Mouse (Mus musculus) limb, embryonic 13.5 days (tissue): Measurements from ENCODE around the gene Klhl3. TPM values are rescaled to one million over a fixed set of nuclear protein-coding genes. Genes with fewer than 3 reads are reported as not detected.

Experiments
- ATAC-seq: fragments of 200-750 bp; cut with Nextera tagmentation; 2 replicates; pipeline ENCODE4 v1.8.0; 2017; ENCODE audit warnings: low read depth, moderate number of reproducible peaks, moderate TSS enrichment; ENCODE audit not compliant: low FRiP score
- H3K27ac ChIP-seq: fragments of 300-500 bp; sonication (generic); 2 replicates; pipeline ENCODE4 v1.5.1; 2015; ENCODE audit warnings: inconsistent platforms, mild to moderate bottlenecking, moderate library complexity
- H3K27me3 ChIP-seq: fragments of 300-500 bp; sonication (generic); 2 replicates; pipeline ENCODE4 v1.6.1; 2015; ENCODE audit warnings: mild to moderate bottlenecking, inconsistent platforms
- H3K36me3 ChIP-seq: fragments of 300-500 bp; sonication (generic); 2 replicates; pipeline ENCODE4 v1.6.1; 2015; ENCODE audit warnings: inconsistent platforms, mild to moderate bottlenecking, moderate library complexity
- H3K4me1 ChIP-seq: fragments of 300-500 bp; sonication (generic); 2 replicates; pipeline ENCODE4 v1.6.1; 2015; ENCODE audit warnings: inconsistent platforms
- H3K4me2 ChIP-seq: fragments of 300-500 bp; sonication (generic); replicated peaks from 2 replicates; pipeline ENCODE4 v1.6.1; 2015; ENCODE audit warnings: inconsistent platforms, mild to moderate bottlenecking, moderate library complexity
- H3K4me3 ChIP-seq: fragments of 300-500 bp; sonication (generic); 2 replicates; pipeline ENCODE4 v1.5.1; 2015; ENCODE audit warnings: moderate library complexity, mild to moderate bottlenecking, inconsistent platforms
- H3K9ac ChIP-seq: fragments of 300-500 bp; sonication (generic); 2 replicates; pipeline ENCODE4 v1.6.1; 2015; ENCODE audit warnings: mild to moderate bottlenecking, inconsistent platforms
- H3K9me3 ChIP-seq: fragments of 300-500 bp; sonication (generic); 2 replicates; pipeline ENCODE4 v1.6.1; 2016; ENCODE audit warnings: inconsistent platforms
- WGBS: fragments of 180-500 bp; shearing (Covaris S2); methylation state at CpG from one replicate; pipeline ENCODE4 v1.1.7; 2015; 5-methylcytosine and 5-hydroxymethylcytosine counted together
- polyA plus RNA-seq: library from polyadenylated mRNA; unstranded; fragments of >200 nt; fragmentation: Nextera tagmentation; extraction: Ambion mirVana; gene quantifications from 2 replicates; pipeline ENCODE4 v1.2.1, GENCODE M21; 2015

Gene Klhl3
- polyA plus RNA-seq, 1 experiment from 2014 or later, result 4.2 TPM

DNA sequence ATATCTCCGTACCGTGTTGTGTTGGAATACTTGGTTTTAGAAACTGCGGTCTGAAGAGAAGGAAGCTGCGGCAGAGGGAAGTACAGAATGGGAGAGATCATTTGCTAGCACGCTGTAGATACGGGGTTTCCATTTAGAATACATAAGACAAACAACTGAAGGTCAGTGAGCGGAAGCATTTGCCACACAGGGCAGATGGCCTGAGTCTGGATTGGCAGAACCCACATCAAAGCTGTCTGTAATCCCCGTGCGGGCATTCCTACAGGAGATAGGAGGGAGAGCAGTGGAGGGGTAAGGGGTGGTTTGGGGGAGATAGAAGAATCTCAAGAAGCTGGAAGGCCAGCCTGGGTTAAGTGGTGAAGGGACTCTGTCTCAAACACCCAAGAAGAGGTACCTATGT, 38.5 kb downstream of the Klhl3 start:
- WGBS, result 74% methylated on average over 9 of the region's 9 CpGs
- no peak for ATAC-seq
- Histone ChIP-seq H3K9me3 (no peaks in the 10 kb centered on the region), H3K4me1 (peaks cover 20% of the 10 kb centered on the region), H3K27ac (0 out of 2 replicates have a peak overlapping the region, but pooled peaks have one; percentile 29), H3K27me3 (no peaks in the 10 kb centered on the region), H3K36me3 (peaks cover 4% of the 10 kb centered on the region; the same call in 1 of the 2 replicates), H3K4me2 (no peak overlapping the region), H3K9ac (no peak overlapping the region), H3K4me3 (no peak overlapping the region)

- H3K9ac ChIP-seq, result no peak overlapping the region
- H3K27me3 ChIP-seq, result no peaks in the 10 kb centered on the region
- peaks cover 4% of the 10 kb centered on the region; the same call in 1 of the 2 replicates for H3K36me3 ChIP-seq
- H3K4me2 ChIP-seq, result no peak overlapping the region
- no peaks in the 10 kb centered on the region for H3K9me3 ChIP-seq
- ATAC-seq, result 0 out of 2 replicates have a peak, but pooled peaks have one; percentile 24
- no peak overlapping the region for H3K27ac ChIP-seq
- peaks cover 20% of the 10 kb centered on the region for H3K4me1 ChIP-seq
- no peak overlapping the region for H3K4me3 ChIP-seq
- WGBS, result 77% methylated on average over 6 of the region's 6 CpGs
Measured at GRCm38 (mm10) chr13:58074466-58074865, 38.9 kb downstream of the Klhl3 start.

DNA sequence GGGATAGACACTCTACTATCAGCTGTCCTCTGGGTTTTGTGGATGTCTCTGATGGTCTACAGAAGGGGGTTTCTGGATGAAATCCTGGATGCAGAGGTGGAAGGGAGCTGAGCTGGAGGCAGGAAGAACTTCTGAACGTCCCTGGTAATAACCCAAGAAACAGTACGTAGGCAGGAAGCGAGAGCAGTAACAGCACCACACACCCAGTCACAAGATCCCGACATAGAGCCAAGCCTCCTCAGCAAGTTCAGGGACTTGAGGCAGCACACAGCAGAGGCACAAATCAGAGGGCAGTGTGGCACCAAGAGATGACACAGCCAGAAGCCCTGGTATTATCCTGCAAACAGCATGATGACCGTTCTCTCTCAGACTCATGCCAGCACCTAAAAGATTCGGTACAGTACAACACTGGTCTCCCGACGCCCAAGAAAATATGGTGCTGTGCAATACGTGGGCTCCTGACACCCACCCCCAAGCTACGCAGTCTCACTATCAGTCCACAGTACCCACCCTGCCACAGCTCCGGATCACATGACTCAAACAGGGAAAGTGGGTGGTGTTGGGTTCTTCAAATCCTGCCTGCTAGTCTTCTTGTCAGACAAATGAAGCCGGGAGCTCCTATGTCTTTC, 40.0 kb downstream of the Klhl3 start:
- Histone ChIP-seq H3K27me3 (no peaks in the 10 kb centered on the region), H3K36me3 (peaks cover 4% of the 10 kb centered on the region; the same call in 1 of the 2 replicates), H3K9ac (no peak overlapping the region), H3K4me3 (no peak overlapping the region), H3K4me2 (no peak overlapping the region), H3K27ac (no peak overlapping the region), H3K4me1 (peaks cover 30% of the 10 kb centered on the region), H3K9me3 (no peaks in the 10 kb centered on the region)
- 86% methylated on average over 12 of the region's 12 CpGs for WGBS
- ATAC-seq, result no peak

GRCm38 (mm10) chr13:58071209-58071608, 42.2 kb downstream of the Klhl3 start:
- no peak overlapping the region for H3K27ac ChIP-seq
- no peak overlapping the region for H3K4me2 ChIP-seq
- ATAC-seq, result no peak
- H3K27me3 ChIP-seq, result no peaks in the 10 kb centered on the region
- peaks cover 4% of the 10 kb centered on the region; the same call in 1 of the 2 replicates for H3K36me3 ChIP-seq
- H3K4me1 ChIP-seq, result peaks cover 51% of the 10 kb centered on the region
- no peak overlapping the region for H3K4me3 ChIP-seq
- H3K9me3 ChIP-seq, result no peaks in the 10 kb centered on the region
- 89% methylated on average over 21 of the region's 21 CpGs for WGBS
- no peak overlapping the region for H3K9ac ChIP-seq

DNA sequence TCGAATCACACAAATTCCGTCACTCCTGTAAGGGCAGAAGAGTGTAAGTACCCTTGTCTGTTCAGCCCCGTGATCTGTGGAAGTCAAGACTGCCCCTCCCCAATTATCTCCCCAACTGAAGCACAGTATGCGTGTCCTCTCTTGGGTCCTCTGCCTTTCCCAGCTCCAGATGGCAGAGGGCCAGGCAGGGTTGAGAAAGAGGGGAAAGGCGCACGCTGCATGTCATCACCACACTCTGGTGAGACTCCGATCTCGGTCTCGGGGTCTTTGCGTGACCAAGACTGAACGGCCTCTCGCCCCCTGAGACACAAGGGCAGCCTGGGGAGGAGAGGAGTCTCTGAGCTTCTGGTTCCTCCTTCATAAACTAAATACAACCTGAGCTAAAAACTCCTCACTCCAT, 42.9 kb downstream of the Klhl3 start:
- 86% methylated on average over 12 of the region's 12 CpGs for WGBS
- peaks cover 4% of the 10 kb centered on the region; the same call in 1 of the 2 replicates for H3K36me3 ChIP-seq
- no peak for ATAC-seq

GRCm38 (mm10) chr13:58068421-58069209, 44.8 kb downstream of the Klhl3 start:
- WGBS, result 86% methylated on average over 15 of the region's 15 CpGs
- ATAC-seq, result no peak
- H3K4me1 ChIP-seq, result peaks cover 63% of the 10 kb centered on the region

More for the DNA sequence above, 42.9 kb downstream of the Klhl3 start:
- no peak overlapping the region for H3K4me3 ChIP-seq
- H3K27me3 ChIP-seq, result no peaks in the 10 kb centered on the region
- H3K9me3 ChIP-seq, result no peaks in the 10 kb centered on the region
- no peak overlapping the region for H3K9ac ChIP-seq
- no peak overlapping the region for H3K27ac ChIP-seq
- peaks cover 58% of the 10 kb centered on the region for H3K4me1 ChIP-seq
- H3K4me2 ChIP-seq, result no peak overlapping the region

DNA sequence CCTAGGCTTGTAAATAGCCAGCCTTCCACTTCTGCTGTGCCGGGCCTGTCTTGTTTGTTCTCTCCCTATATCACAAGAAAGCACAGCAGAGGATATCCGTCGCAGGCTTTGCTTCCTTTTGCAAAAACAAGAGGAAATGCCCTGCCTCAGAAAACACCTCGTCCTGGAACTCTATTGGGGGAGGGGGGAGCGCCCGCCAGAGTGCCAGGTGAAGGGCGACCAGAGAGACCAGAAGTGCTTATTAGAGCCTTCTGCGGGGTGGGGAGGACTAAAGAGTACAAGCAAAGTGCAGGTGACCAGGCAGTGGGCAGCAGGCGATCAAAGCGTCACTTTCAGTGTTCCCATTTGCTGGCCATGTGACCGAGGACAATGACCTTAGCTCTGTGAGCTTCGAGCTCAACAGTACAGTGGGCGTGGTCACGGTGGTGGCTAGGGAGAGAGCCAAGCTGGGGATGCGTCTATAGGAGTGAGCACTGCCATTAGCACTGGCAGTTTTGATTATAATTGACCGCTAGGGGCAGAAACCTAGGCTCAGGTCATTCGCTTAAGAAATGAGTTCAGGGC, 45.8 kb downstream of the Klhl3 start:
- H3K4me2 ChIP-seq, result peak overlapping the region; percentile 42
- WGBS, result 13% methylated on average over 17 of the region's 17 CpGs
- ATAC-seq, result 0 out of 2 replicates have a peak, but pooled peaks have one; percentile 33
- H3K27me3 ChIP-seq, result no peaks in the 10 kb centered on the region
- H3K9ac ChIP-seq, result no peak overlapping the region
- no peaks in the 10 kb centered on the region for H3K9me3 ChIP-seq
- H3K4me3 ChIP-seq, result no peak overlapping the region
- peak overlapping the region; percentile 85 for H3K27ac ChIP-seq
- peaks cover 11% of the 10 kb centered on the region for H3K36me3 ChIP-seq
- peaks cover 64% of the 10 kb centered on the region for H3K4me1 ChIP-seq

More at GRCm38 (mm10) chr13:58068421-58069209, 44.8 kb downstream of the Klhl3 start:
- H3K9ac ChIP-seq, result no peak overlapping the region
- H3K27ac ChIP-seq, result peak overlapping the region; percentile 17; the same call in 1 of the 2 replicates
- H3K4me3 ChIP-seq, result no peak overlapping the region
- no peaks in the 10 kb centered on the region for H3K9me3 ChIP-seq
- H3K4me2 ChIP-seq, result no peak overlapping the region
- H3K36me3 ChIP-seq, result peaks cover 4% of the 10 kb centered on the region; the same call in 1 of the 2 replicates
- no peaks in the 10 kb centered on the region for H3K27me3 ChIP-seq

GRCm38 (mm10) chr13:58066496-58067389, 46.6 kb downstream of the Klhl3 start:
- Histone ChIP-seq H3K27ac (peak overlapping the region; percentile 85), H3K27me3 (no peaks in the 10 kb centered on the region), H3K4me2 (peak overlapping the region; percentile 42), H3K4me3 (no peak overlapping the region), H3K9ac (no peak overlapping the region), H3K36me3 (peaks cover 17% of the 10 kb centered on the region), H3K4me1 (peaks cover 64% of the 10 kb centered on the region), H3K9me3 (no peaks in the 10 kb centered on the region)
- ATAC-seq, result peak; percentile 2; the same call in 1 of the 2 replicates
- 45% methylated on average over 14 of the region's 14 CpGs for WGBS

- H3K27me3 ChIP-seq, result no peaks in the 10 kb centered on the region
- H3K27ac ChIP-seq, result peak overlapping the region; percentile 67
- H3K9ac ChIP-seq, result no peak overlapping the region
- no peak overlapping the region for H3K4me3 ChIP-seq
- ATAC-seq, result no peak
- no peak overlapping the region for H3K4me2 ChIP-seq
- no peaks in the 10 kb centered on the region for H3K9me3 ChIP-seq
- peaks cover 18% of the 10 kb centered on the region for H3K36me3 ChIP-seq
- peaks cover 64% of the 10 kb centered on the region for H3K4me1 ChIP-seq
- 41% methylated on average over 13 of the region's 13 CpGs for WGBS
Measured at GRCm38 (mm10) chr13:58066081-58066495, 47.3 kb downstream of the Klhl3 start.

GRCm38 (mm10) chr13:58065316-58065715, 48.1 kb downstream of the Klhl3 start:
- WGBS, result 55% methylated on average over 5 of the region's 5 CpGs
- no peaks in the 10 kb centered on the region for H3K9me3 ChIP-seq
- H3K4me1 ChIP-seq, result peaks cover 63% of the 10 kb centered on the region
- H3K27me3 ChIP-seq, result no peaks in the 10 kb centered on the region
- H3K36me3 ChIP-seq, result peaks cover 18% of the 10 kb centered on the region
- no peak overlapping the region for H3K27ac ChIP-seq
- H3K4me2 ChIP-seq, result no peak overlapping the region
- no peak for ATAC-seq
- H3K4me3 ChIP-seq, result no peak overlapping the region
- no peak overlapping the region for H3K9ac ChIP-seq
